Mouse (Mus musculus) cerebellum, adult 18-20 months (tissue): ENCODE measurements at regions not wholly inside any gene's neighbourhood (a gene's known extent, or its start where the extent isn't known, plus 50 kb on each side); places are given as distances from the start of the nearest gene placed in this dataset.

Experiments used
- DNase-seq, 2 experiments: peaks; one replicate each; pipeline ENCODE4 v3.0.0; 2021

- peak; percentile 22 to 43 for DNase-seq
These were observed 74.8 kb upstream of the Fam241a start for GRCm38 (mm10) chr3:127970891-127971290.

GRCm38 (mm10) chr3:127967170-127967569 lies 71.0 kb upstream of the Fam241a start:
- DNase-seq = no peak

- no peak for DNase-seq
These were observed 70.1 kb upstream of the Fam241a start for GRCm38 (mm10) chr3:127966214-127966613.

- DNase-seq = no peak
These were observed 63.0 kb upstream of the Fam241a start for GRCm38 (mm10) chr3:127958919-127959684.

- DNase-seq = no peak
These were observed 58.7 kb upstream of the Fam241a start for GRCm38 (mm10) chr3:127954856-127955255.

GRCm38 (mm10) chr3:127953610-127954009 lies 57.5 kb upstream of the Fam241a start:
- DNase-seq = no peak

GRCm38 (mm10) chr3:127948898-127949620 lies 52.9 kb upstream of the Fam241a start:
- DNase-seq = peak; percentile 46 to 59

- no peak for DNase-seq
These were observed 52.2 kb upstream of the Fam241a start for GRCm38 (mm10) chr3:127948326-127948725.
